Mouse (Mus musculus): ENCODE measurements around the gene Nkx6-2.

The Nkx6-2 gene

DNA sequence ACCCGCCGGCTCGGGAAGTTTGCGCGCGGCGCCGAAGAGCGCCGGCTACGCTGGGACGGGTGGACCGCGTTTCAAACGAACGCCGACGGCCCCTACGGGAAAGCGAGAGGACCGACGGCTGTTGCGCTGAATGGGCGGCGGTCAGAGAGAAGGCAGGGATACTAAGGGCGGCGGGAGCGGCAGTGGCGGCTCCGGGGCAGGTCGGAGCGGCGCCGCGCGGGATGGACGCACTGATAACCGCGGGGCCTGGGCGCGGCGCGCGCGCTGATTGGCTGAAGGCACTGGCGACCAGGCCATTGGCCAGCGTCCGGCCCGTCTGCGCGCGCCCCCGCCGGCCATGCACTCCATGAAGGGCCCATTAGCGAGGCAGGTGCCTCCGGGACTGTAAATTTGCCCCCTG is at the start of gene Nkx6-2:
Nkx6-2 (minus strand) TSS at position 203 of the 400 bp plus-strand sequence.
- peak; percentile 38 for DNase-seq

GRCm38 (mm10) chr7:139625156-139625555 is 42.6 kb upstream of the Nkx6-2 start:
- no peak for DNase-seq

GRCm38 (mm10) chr7:139622568-139622967 is 40.0 kb upstream of the Nkx6-2 start:
- no peak for DNase-seq

DNA sequence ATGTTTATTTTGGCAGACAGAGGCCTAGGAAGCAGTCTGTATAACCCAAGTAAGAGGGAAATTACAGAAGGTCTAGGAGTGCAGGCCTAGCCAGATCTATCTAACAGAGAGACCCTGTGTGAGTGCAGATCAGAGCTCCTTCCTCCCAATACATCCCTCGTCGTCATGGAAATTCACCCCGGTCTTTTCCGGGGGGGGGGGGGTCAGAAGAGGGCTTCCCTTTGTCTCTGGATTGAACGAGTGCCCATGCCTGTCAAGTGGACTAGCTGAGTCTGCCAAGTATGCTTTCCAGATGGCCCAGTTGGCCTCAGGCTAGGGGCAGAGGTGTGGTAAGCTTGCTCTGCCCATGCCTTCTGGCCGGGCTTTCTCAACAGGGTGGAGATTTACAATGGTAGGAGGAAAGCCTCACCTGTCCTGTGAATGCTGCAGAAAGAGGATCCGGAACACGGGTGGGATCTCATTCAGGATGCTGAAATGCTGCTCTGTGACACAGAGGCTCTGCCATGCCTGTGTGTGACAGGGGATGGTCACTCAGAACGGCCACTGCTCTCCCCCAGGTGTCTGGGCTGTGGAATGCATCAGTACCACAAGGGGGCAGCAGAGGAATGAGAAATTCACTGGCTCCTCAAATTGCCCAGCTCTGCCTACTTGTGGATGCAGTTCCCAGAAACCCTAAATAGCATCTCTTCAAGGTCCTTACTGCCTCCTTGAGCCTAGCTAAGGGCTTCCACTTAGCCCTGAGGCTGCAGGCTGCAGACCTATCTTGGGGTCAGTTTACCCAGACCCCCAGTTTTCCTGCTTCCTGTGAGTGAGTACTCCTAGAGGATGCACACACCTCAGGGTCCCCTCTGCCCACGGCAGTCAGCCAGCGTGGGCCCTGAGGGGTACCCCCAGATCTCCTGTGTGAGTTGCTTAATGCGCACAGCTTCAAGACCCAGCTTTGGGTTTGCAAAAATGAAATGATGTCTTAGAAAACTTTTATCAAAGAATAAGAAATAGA is 33.5 kb upstream of the Nkx6-2 start:
- peak; percentile 65 for DNase-seq

GRCm38 (mm10) chr7:139610328-139610727 is 27.7 kb upstream of the Nkx6-2 start:
- DNase-seq, result no peak

GRCm38 (mm10) chr7:139595862-139596261 is 13.3 kb upstream of the Nkx6-2 start:
- no peak for DNase-seq

GRCm38 (mm10) chr7:139595311-139595710 is 12.7 kb upstream of the Nkx6-2 start:
- DNase-seq, result no peak

GRCm38 (mm10) chr7:139591311-139591710 is 8.7 kb upstream of the Nkx6-2 start:
- DNase-seq, result no peak

- peak; percentile 60 for DNase-seq
These were observed 7.7 kb upstream of the Nkx6-2 start for GRCm38 (mm10) chr7:139590302-139590701.

DNA sequence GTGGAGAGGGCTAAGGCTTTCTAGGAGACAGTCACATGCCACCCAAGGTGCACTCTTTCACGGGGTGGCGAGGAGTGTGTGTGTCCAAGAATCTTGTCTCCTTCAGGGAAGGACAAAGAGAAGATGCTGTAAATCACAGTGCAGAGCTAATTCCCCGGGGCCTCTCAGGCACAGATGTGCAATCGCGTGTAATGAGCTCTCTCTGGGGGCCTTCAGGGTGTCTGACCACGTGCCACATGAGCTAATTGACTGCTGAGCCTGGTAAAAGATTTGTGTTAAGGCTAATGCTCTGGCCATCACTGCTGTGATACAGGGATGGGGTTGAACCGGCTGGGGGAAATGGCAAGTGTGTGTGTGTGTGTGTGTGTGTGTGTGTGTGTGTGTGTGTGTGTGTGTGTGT is 5.3 kb upstream of the Nkx6-2 start:
- no peak for DNase-seq

DNA sequence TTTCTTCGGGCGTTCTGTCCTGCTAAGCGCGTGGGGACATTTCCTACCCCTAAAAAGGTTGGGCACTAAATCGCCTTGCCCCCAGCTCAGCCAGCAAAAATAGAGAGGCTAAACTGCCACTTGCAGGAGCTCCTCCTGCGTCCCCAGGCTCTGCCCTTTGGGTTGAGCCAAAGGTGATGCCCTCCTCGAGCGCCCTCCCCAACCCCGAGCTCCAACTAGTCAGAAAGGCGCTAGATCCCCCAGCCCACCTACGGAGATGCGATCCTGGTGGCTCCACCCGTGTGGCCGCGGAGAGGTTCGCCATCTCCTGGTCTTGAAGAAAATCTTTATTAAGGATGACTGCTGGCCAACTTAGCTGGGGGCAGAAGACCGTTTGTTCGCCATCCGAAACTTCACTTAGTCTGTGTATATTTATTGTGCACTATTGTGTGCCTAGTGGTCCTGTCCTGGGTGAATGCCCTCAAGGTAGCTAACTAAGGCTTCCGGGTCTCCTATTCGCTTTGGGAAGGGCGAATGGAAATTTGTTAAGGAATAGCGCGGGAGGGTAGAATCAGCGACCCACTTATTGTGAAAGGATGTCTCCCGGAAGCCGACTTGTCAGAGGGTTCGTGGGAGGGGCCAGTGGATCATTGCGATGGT is 2.7 kb upstream of the Nkx6-2 start:
- no peak for DNase-seq

DNA sequence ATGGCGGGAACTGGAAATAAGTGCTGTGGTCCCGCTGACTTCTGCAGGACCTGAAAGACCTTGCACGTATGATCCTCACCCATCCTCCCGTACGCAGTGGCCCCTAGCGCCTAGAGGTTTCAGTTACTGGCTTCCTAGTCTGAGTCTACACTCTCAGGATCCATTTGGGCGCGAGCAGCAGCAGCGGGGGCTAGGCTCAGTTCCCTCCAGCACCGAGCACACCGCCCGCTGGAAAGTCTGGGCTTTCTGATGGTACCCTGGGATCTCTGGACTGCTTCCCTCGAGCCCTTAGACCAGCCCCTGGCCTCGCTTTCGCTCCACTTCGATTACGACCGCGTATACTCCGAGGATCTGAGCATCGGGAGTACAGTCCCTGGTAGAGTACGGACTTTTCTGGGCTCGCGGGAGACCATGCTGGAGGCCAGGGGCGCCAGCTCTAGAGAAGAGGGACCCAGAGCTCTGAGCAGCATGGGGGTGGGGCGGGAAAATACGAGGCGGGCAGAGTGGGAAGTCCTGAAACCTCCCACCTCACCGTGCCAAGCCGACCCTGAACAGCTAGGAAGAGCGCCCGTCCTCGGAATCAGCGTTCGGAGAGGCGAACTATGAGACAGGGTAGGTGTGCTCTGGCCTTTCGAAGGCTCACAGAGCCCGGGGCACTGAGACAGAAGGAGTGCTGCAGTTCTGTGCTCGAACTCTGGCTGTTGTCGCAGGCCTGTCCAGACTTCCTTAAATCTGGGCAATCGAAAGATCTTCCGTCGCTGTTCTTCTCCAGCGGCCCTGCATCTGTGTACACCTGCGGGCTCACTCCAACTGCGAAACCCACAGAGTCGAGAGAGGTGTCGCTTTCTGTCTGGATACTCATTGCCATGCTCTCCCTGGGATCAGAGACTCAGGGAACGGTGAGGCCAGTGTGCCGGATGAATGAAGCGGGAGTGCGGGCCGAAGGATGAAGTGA is 1.9 kb upstream of the Nkx6-2 start:
- DNase-seq, result no peak

DNA sequence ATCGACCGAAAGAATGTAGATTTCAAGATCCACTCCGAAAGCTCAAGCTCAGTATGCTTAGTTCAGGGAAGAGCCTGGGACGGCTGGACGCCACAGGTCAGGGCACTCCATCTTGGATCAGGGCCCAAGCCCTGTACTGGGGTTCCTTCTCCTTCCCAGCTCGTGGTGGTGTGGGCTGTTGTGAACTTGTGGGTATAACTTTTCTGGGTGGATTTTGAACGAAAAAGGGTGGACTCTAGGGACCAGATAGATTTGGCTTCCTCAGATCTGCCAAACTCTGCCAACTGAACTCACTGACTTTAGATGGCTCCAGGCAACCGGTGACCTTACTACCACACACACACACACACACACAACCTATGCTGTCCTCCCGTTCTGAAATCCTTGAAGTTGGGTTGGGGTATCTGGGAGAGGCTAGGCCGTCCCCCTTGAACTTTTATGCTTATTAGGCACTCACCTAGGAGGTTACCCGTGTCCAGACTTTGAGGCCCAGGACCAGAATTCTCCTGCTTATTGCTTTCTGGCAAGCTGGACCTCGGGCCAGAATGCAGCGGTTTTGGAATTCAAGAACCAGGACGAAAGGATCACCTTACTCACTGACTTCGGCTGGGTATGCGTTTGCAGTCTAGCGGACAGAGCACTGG is 619 bp upstream of the Nkx6-2 start:
- no peak for DNase-seq

GRCm38 (mm10) chr7:139581801-139582571 is 611 bp downstream of the Nkx6-2 start:
- DNase-seq, result no peak

DNA sequence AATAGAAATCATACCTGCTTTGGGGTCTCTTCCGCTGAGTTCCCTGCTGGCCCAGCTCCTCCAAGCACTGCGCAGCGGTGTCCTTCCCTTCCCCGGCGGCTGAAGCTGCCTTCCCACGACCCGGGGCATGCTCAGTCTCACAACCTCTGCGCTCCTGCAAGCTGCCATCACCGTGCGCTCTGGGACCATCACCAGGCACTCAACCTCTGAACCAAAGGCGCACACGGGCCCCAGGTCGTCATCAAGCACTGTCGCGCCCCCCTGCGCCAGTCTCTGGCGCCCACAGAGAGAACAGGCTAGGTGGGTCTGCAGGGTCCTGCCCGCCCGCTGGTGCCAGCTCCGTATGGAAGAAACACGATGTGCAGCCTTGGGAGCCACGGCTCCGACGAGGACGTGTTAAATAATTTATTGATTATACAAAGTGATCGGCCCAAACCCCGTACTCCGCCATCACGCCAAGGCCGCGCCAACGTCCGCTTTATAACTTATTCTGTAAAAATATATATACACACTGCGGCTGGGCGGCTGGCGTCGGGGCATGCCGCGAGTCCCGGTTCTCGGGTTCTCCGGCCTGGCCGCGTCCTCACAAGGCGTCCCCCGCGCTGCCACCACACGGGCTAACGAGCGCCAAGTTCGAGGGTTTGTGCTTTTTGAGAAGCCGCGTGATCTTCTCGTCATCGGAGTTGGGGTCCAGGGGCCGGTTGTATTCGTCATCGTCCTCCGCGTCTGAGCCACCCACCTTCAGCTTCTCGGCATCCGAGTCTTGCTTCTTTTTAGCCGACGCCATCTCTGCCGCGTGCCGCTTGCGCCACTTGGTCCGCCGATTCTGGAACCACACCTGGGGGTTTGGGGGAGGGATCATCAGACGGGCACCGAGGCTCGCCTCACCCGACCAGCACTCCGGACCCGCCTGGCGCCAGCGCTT is 1.5 kb downstream of the Nkx6-2 start:
- DNase-seq, result no peak

DNA sequence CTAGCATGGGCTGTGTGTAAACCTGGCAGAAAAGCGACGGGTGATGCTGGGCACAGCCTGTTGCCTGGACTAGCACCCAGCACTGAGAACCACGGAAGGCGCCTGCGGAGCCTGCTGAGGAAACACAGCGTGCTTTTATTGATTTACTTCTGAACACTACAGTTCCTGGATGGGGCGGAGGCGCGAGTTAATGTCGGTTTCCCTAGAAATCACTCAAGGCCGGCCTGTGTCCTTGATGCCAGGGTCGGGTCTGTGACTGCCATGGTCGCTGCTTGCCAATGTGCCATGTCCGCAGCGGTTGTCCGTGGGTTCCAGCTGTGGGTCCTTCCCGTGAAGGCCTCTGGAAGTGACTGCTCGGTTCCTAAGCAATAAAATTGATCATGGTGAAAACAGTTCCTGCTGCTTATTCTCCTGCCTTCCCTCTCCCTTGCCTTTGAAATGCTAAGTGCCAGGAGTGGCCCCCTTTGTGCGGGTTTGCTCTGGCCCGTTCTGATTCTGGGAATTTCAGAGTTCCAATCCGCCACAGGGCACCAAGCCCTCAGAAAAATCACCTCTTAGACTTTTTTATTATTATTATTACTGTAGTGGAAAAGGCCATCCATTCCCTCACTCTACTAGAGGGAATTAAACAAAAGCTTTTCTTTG is 3.2 kb downstream of the Nkx6-2 start:
- no peak for DNase-seq

- no peak for DNase-seq
These were observed 6.4 kb downstream of the Nkx6-2 start for GRCm38 (mm10) chr7:139576064-139576686.

DNA sequence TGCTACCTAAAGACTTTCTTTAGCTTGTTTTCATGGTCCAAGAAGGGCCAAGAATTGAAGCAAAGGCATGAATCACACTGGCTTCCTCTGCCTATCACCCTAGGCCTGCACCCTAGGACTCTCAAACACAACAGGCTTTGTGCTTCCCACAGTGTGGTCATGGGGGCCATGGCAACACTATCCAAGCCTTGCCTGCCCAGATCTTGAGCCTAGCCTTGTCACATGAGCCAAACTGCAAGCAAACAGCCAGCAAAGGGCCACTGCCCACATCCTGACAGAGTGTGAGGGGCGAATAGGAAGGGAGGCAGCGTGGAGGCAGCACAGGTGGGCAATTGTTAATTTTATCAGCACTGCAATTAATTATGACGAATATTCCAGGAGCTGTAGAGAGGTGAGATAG is 9.9 kb downstream of the Nkx6-2 start:
- DNase-seq, result no peak

DNA sequence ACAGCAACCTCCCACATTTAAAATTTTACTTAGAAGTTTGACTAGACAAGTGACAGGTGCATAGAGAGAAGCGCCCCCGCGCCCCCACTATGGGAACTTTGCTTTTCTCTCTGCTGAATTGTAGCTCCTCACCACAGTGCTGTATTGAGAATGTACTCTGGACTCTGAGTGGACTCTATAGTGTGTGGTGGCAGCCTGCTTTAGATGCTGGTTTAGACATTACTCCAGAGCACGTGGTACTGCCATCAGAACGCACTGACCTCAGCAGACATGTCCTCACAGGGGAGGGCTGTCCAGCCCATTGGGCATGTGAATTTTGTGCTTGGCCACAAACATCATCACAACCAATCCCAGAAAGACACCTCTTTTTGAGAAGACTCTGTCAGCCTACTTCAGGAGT is 11.8 kb downstream of the Nkx6-2 start:
- no peak for DNase-seq

Measured in lung, postnatal 36 days (tissue).